13 mouse cellular contexts compared by ENCODE assay signal in genomic region chr13:114654267-114654666, GRCm38 (mm10).
"Had no signal": no experiment of that assay in that cellular context is flagged by ENCODE, and none has a peak within 500 bp of the region (broad histone marks: within the 10 kb centered on the region; RNA-seq: fewer than 3 reads in every experiment).

No protein-coding gene starts in this region.

- DNase-seq: kidney, adult 2 months; kidney, postnatal 25 days; layer of hippocampus, postnatal 36 days; liver, embryonic 13.5 days; lung, adult 2 months; lung, postnatal 36 days; thymus, postnatal 25 days had no signal

- H3K9ac ChIP-seq: liver, embryonic 13.5 days; midbrain, embryonic 13.5 days had no signal

- H3K27ac ChIP-seq: kidney, postnatal 0 days; left cerebral cortex, adult 2 months; liver, embryonic 13.5 days; midbrain, embryonic 10.5 days; midbrain, embryonic 13.5 days had no signal

- H3K4me1 ChIP-seq: liver, embryonic 13.5 days; megakaryocyte, embryonic 14.5 days; midbrain, embryonic 10.5 days; midbrain, embryonic 13.5 days had no signal

- H3K9me3 ChIP-seq: liver, embryonic 13.5 days; midbrain, embryonic 10.5 days; midbrain, embryonic 13.5 days had no signal

- H3K36me3 ChIP-seq: liver, embryonic 13.5 days; midbrain, embryonic 10.5 days; midbrain, embryonic 13.5 days had no signal

- H3K4me3 ChIP-seq: left cerebral cortex, adult 2 months; liver, embryonic 13.5 days; megakaryocyte, embryonic 14.5 days; midbrain, embryonic 10.5 days; midbrain, embryonic 13.5 days had no signal

- ATAC-seq: midbrain, embryonic 13.5 days; midbrain, embryonic 16.5 days had no signal

- H3K4me2 ChIP-seq: liver, embryonic 13.5 days; midbrain, embryonic 13.5 days had no signal

- H3K27me3 ChIP-seq: liver, embryonic 13.5 days; megakaryocyte, embryonic 14.5 days; midbrain, embryonic 13.5 days had no signal
